Mouse (Mus musculus): ENCODE results near the gene Tbc1d1. TPM values are rescaled to one million over a fixed set of nuclear protein-coding genes. Genes with fewer than 3 reads are reported as not detected.

Gene Tbc1d1
- polyA plus RNA-seq, 1 experiment from 2014 or later: 11.5 TPM

- H3K4me1 ChIP-seq (replicated peaks; ENCODE audit: control insufficient read depth, insufficient read depth): peaks cover 18% of the 10 kb centered on the region
- no peaks in the 10 kb centered on the region for H3K27me3 ChIP-seq (ENCODE audit: control insufficient read depth, insufficient read depth, low read length)
- 48% methylated on average over 9 of the region's 9 CpGs for WGBS
- no peak for DNase-seq (ENCODE audit: low spot score)
- H3K27ac ChIP-seq (replicated peaks): peak overlapping the region; percentile 75
- no peak for TF ChIP-seq CTCF (IDR thresholded peaks at IDR 0.05; ENCODE audit: low read depth)
- TF ChIP-seq EP300 (optimal IDR thresholded peaks at IDR 0.05): no peak
- no peak for ATAC-seq (ENCODE audit: low FRiP score, low TSS enrichment)
- no peak overlapping the region for H3K4me3 ChIP-seq (ENCODE audit: low read depth, low read length)
- no peak overlapping the region for H3K4me2 ChIP-seq (replicated peaks; ENCODE audit: low read depth)
- H3K9me3 ChIP-seq (ENCODE audit: control insufficient read depth, low read length): no peaks in the 10 kb centered on the region
- H3K36me3 ChIP-seq (ENCODE audit: control insufficient read depth, insufficient read depth, low read length): no peaks in the 10 kb centered on the region
- no peak overlapping the region for H3K9ac ChIP-seq (ENCODE audit: low read length)
These were observed 210.0 kb downstream of the Tbc1d1 start for GRCm38 (mm10) chr5:64366113-64366512.

DNA sequence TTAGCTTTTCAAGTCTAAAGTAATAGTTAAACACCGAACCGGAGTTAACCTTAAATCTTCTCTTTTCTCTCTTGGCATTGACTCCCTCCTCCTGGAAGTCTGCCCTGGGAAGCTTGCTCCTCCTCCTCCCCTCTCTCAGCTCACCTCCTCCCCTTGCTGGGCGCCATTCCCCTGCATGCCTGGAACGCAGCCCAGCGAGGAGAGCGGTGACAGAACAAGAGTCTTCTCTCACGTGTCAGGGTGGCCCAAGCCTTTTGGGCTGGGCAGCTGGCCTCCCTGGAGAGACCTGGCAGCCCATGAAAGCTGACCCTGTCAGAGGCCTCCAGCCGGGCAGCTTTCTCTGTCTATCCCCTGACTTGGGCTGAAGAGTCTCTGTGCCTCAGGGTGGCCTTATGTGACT, 211.3 kb downstream of the Tbc1d1 start:
- H3K27ac ChIP-seq (replicated peaks): peak overlapping the region; percentile 69

DNA sequence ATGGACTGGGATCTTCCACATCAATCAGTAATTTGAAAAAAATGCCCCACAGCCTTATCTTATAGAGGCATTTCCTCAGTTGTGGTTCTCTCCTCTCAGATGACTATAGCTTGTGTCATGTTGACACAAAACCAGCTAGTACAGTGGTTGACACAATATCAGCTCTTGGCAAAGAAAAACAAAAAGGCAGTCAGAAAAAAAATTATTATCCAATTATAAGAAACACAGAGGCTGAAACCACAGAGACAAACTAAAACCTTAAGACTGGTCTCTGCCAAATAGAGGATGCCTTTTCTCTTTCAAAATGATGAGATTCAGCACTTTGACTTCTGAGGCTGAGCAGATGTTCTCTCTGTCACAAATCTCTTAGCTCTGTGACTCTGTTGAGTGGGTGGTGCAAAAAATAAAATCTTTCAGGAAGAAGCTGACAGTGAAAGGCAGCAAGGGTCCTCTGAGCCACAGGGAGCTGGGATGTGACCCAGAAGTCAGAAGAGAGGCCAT, 215.3 kb downstream of the Tbc1d1 start:
- H3K4me3 ChIP-seq (ENCODE audit: low read depth, low read length): no peak overlapping the region
- no peak overlapping the region for H3K4me2 ChIP-seq (replicated peaks; ENCODE audit: low read depth)
- TF ChIP-seq EP300 (optimal IDR thresholded peaks at IDR 0.05) (no peak), CTCF (IDR thresholded peaks at IDR 0.05; ENCODE audit: low read depth) (no peak)
- no peak overlapping the region for H3K9ac ChIP-seq (ENCODE audit: low read length)
- H3K27me3 ChIP-seq (ENCODE audit: control insufficient read depth, insufficient read depth, low read length): no peaks in the 10 kb centered on the region
- no peak for DNase-seq (ENCODE audit: low spot score)
- ATAC-seq (ENCODE audit: low FRiP score, low TSS enrichment): no peak
- peaks cover 5% of the 10 kb centered on the region for H3K4me1 ChIP-seq (replicated peaks; ENCODE audit: control insufficient read depth, insufficient read depth)
- no peaks in the 10 kb centered on the region for H3K36me3 ChIP-seq (ENCODE audit: control insufficient read depth, insufficient read depth, low read length)
- no peaks in the 10 kb centered on the region for H3K9me3 ChIP-seq (ENCODE audit: control insufficient read depth, low read length)
- 0 out of 2 replicates have a peak overlapping the region, but pooled peaks have one; percentile 20 for H3K27ac ChIP-seq (replicated peaks)

More for the DNA sequence above, 211.3 kb downstream of the Tbc1d1 start:
- H3K4me2 ChIP-seq (replicated peaks; ENCODE audit: low read depth): no peak overlapping the region
- H3K36me3 ChIP-seq (ENCODE audit: control insufficient read depth, insufficient read depth, low read length): no peaks in the 10 kb centered on the region
- 5% methylated on average over 8 of the region's 8 CpGs for WGBS
- ATAC-seq (ENCODE audit: low FRiP score, low TSS enrichment) (peak; percentile 27), DNase-seq (ENCODE audit: low spot score) (peak; percentile 57)
- H3K4me1 ChIP-seq (replicated peaks; ENCODE audit: control insufficient read depth, insufficient read depth): peaks cover 18% of the 10 kb centered on the region
- H3K9me3 ChIP-seq (ENCODE audit: control insufficient read depth, low read length): no peaks in the 10 kb centered on the region
- TF ChIP-seq EP300 (optimal IDR thresholded peaks at IDR 0.05) (no peak), CTCF (IDR thresholded peaks at IDR 0.05; ENCODE audit: low read depth) (no peak)
- no peaks in the 10 kb centered on the region for H3K27me3 ChIP-seq (ENCODE audit: control insufficient read depth, insufficient read depth, low read length)
- no peak overlapping the region for H3K9ac ChIP-seq (ENCODE audit: low read length)
- no peak overlapping the region for H3K4me3 ChIP-seq (ENCODE audit: low read depth, low read length)

DNA sequence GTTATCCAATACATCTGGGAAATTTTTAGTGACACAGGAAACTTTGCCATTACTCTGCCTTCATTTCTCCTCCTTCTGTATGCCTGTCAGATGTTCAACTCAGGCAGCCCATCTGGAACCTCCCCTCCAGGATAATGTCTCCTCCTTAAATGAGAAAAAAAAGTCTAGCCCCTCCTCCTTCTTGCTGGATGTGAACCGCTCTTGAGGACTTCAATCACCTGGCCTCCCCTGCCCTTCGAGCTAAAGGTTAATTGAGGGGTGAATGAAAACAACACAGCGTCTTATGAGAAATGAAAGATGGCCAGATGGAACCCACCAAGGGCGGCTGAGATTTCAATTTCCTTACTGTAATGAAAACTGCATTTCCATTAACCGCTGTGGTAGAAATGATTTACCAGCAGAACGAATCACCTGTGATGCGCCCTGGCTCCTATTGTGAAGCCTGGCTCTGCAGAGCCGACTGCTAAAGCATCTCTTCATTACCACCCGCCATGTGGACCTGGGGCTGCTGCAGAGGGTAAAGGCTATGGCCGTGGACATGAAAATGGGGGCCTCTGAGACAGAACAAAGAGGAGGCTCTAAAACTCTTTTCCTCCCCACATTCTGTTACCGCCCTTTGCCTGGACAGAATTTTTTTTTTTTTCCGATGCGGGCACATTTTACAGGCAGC, 216.3 kb downstream of the Tbc1d1 start:
- DNase-seq (ENCODE audit: low spot score) (no peak), ATAC-seq (ENCODE audit: low FRiP score, low TSS enrichment) (no peak)
- Histone ChIP-seq H3K27ac (replicated peaks) (no peak overlapping the region), H3K4me1 (replicated peaks; ENCODE audit: control insufficient read depth, insufficient read depth) (peaks cover 4% of the 10 kb centered on the region), H3K9me3 (ENCODE audit: control insufficient read depth, low read length) (no peaks in the 10 kb centered on the region), H3K4me2 (replicated peaks; ENCODE audit: low read depth) (no peak overlapping the region), H3K36me3 (ENCODE audit: control insufficient read depth, insufficient read depth, low read length) (no peaks in the 10 kb centered on the region), H3K4me3 (ENCODE audit: low read depth, low read length) (no peak overlapping the region), H3K27me3 (ENCODE audit: control insufficient read depth, insufficient read depth, low read length) (no peaks in the 10 kb centered on the region), H3K9ac (ENCODE audit: low read length) (no peak overlapping the region)
- no peak for TF ChIP-seq CTCF (IDR thresholded peaks at IDR 0.05; ENCODE audit: low read depth)
- TF ChIP-seq EP300 (optimal IDR thresholded peaks at IDR 0.05): no peak
- 78% methylated on average over 13 of the region's 13 CpGs for WGBS

DNA sequence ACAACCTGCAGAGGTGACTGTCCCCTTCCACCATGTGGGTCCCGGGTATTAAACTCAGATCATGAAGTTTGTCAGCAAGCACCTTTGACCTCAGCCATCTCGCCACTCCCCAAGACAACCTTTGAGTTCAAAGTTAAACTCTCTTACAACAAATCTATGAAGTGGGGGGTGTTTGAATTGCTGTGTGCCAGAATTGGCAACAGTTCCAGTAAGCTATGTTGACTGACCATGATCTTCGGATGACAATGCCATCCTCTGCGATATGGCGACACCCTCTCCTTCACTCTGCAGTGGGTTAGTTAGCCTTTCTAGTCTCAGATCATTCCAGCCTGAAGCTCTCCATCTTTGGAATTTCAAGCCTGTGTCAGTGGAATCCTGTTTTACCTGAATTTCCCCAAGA, 217.6 kb downstream of the Tbc1d1 start:
- no peaks in the 10 kb centered on the region for H3K36me3 ChIP-seq (ENCODE audit: control insufficient read depth, insufficient read depth, low read length)
- TF ChIP-seq CTCF (IDR thresholded peaks at IDR 0.05; ENCODE audit: low read depth): no peak
- no peak for TF ChIP-seq EP300 (optimal IDR thresholded peaks at IDR 0.05)
- no peak overlapping the region for H3K27ac ChIP-seq (replicated peaks)
- 80% methylated on average over 5 of the region's 5 CpGs for WGBS
- no peak overlapping the region for H3K4me2 ChIP-seq (replicated peaks; ENCODE audit: low read depth)
- no peaks in the 10 kb centered on the region for H3K27me3 ChIP-seq (ENCODE audit: control insufficient read depth, insufficient read depth, low read length)
- H3K9ac ChIP-seq (ENCODE audit: low read length): no peak overlapping the region
- H3K4me1 ChIP-seq (replicated peaks; ENCODE audit: control insufficient read depth, insufficient read depth): no peaks in the 10 kb centered on the region; the same call in 1 of the 2 replicates
- no peak overlapping the region for H3K4me3 ChIP-seq (ENCODE audit: low read depth, low read length)
- ATAC-seq (ENCODE audit: low FRiP score, low TSS enrichment): no peak
- no peak for DNase-seq (ENCODE audit: low spot score)
- H3K9me3 ChIP-seq (ENCODE audit: control insufficient read depth, low read length): no peaks in the 10 kb centered on the region

DNA sequence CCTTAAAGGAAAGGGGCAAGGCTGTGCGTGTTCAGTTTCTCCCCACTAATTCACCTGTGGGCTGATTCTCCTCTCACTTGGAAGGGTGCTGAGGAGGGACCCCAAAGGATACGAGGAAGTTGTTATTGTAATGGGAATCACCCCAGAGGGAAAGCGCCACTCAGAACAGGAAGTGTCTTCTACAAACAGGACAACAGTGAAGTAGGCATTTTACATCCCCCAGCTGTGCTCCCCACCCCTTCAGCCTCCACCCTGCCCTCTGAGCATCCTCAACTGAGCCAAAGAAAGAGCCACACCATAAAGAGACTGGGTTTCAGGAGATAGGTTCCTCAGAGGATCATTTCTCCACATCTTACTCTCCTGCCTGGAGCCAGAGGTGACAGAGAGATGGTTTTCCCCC, 219.7 kb downstream of the Tbc1d1 start:
- ATAC-seq (ENCODE audit: low FRiP score, low TSS enrichment) (no peak), DNase-seq (ENCODE audit: low spot score) (no peak)
- Histone ChIP-seq H3K36me3 (ENCODE audit: control insufficient read depth, insufficient read depth, low read length) (no peaks in the 10 kb centered on the region), H3K4me1 (replicated peaks; ENCODE audit: control insufficient read depth, insufficient read depth) (peaks cover 7% of the 10 kb centered on the region), H3K27me3 (ENCODE audit: control insufficient read depth, insufficient read depth, low read length) (no peaks in the 10 kb centered on the region), H3K4me2 (replicated peaks; ENCODE audit: low read depth) (no peak overlapping the region), H3K27ac (replicated peaks) (0 out of 2 replicates have a peak overlapping the region, but pooled peaks have one; percentile 13), H3K4me3 (ENCODE audit: low read depth, low read length) (no peak overlapping the region), H3K9me3 (ENCODE audit: control insufficient read depth, low read length) (no peaks in the 10 kb centered on the region), H3K9ac (ENCODE audit: low read length) (no peak overlapping the region)
- TF ChIP-seq CTCF (IDR thresholded peaks at IDR 0.05; ENCODE audit: low read depth) (no peak), EP300 (optimal IDR thresholded peaks at IDR 0.05) (no peak)
- WGBS: 63% methylated on average over 3 of the region's 3 CpGs
